Mouse (Mus musculus) midbrain, embryonic 15.5 days (tissue): ENCODE data around the gene Gm45837. TPM values are rescaled to one million over a fixed set of nuclear protein-coding genes. Genes with fewer than 3 reads are reported as not detected.

Experiments used
- ATAC-seq: fragments of 200-750 bp; cut with Nextera tagmentation; replicated peaks from 2 replicates; pipeline ENCODE4 v1.8.0; 2017; ENCODE audit warnings: moderate TSS enrichment
- H3K27ac ChIP-seq: fragments of 300-500 bp; sonication (generic); 2 replicates; pipeline ENCODE4 v1.5.1; 2015; ENCODE audit warnings: mild to moderate bottlenecking, inconsistent platforms
- H3K27me3 ChIP-seq: fragments of 300-500 bp; sonication (generic); replicated peaks from 2 replicates; pipeline ENCODE4 v1.6.1; 2015; ENCODE audit warnings: inconsistent platforms
- H3K36me3 ChIP-seq: fragments of 300-500 bp; sonication (generic); replicated peaks from 2 replicates; pipeline ENCODE4 v1.6.1; 2015; ENCODE audit warnings: inconsistent platforms
- H3K4me1 ChIP-seq: fragments of 300-500 bp; sonication (generic); 2 replicates; pipeline ENCODE4 v1.6.1; 2015; ENCODE audit warnings: inconsistent platforms
- H3K4me2 ChIP-seq: fragments of 300-500 bp; sonication (generic); 2 replicates; pipeline ENCODE4 v1.6.1; 2015; ENCODE audit warnings: inconsistent platforms, mild to moderate bottlenecking, moderate library complexity
- H3K4me3 ChIP-seq: fragments of 300-500 bp; sonication (generic); 2 replicates; pipeline ENCODE4 v1.5.1; 2015; ENCODE audit warnings: mild to moderate bottlenecking, inconsistent platforms
- H3K9ac ChIP-seq: fragments of 300-500 bp; sonication (generic); 2 replicates; pipeline ENCODE4 v1.6.1; 2015; ENCODE audit warnings: mild to moderate bottlenecking, inconsistent platforms
- H3K9me3 ChIP-seq: fragments of 300-500 bp; sonication (generic); 2 replicates; pipeline ENCODE4 v1.6.1; 2016; ENCODE audit warnings: inconsistent platforms
- WGBS: fragments of 180-500 bp; shearing (Covaris S2); methylation state at CpG from one replicate; pipeline ENCODE4 v1.1.7; 2015; ENCODE audit warnings: mixed read lengths; 5-methylcytosine and 5-hydroxymethylcytosine counted together
- polyA plus RNA-seq: library from polyadenylated mRNA; unstranded; fragments of >200 nt; fragmentation: Nextera tagmentation; extraction: Ambion mirVana; gene quantifications from 2 replicates; pipeline ENCODE4 v1.2.1, GENCODE M21; 2015

The Gm45837 gene
- polyA plus RNA-seq, 1 experiment from 2014 or later, result not detected

GRCm38 (mm10) chr7:101476028-101476427 is 65.3 kb downstream of the Gm45837 start:
- Histone ChIP-seq H3K9ac (no peak overlapping the region), H3K27me3 (no peaks in the 10 kb centered on the region), H3K9me3 (no peaks in the 10 kb centered on the region), H3K27ac (no peak overlapping the region), H3K4me2 (no peak overlapping the region), H3K36me3 (no peaks in the 10 kb centered on the region), H3K4me1 (no peaks in the 10 kb centered on the region), H3K4me3 (no peak overlapping the region)
- 84% methylated on average over 3 of the region's 3 CpGs for WGBS
- no peak for ATAC-seq

- H3K27me3 ChIP-seq, result no peaks in the 10 kb centered on the region
- H3K27ac ChIP-seq, result no peak overlapping the region
- H3K4me2 ChIP-seq, result no peak overlapping the region
- H3K9me3 ChIP-seq, result no peaks in the 10 kb centered on the region
- no peak overlapping the region for H3K9ac ChIP-seq
- H3K4me1 ChIP-seq, result no peaks in the 10 kb centered on the region
- 79% methylated on average over 4 of the region's 4 CpGs for WGBS
- H3K36me3 ChIP-seq, result no peaks in the 10 kb centered on the region
- no peak overlapping the region for H3K4me3 ChIP-seq
- ATAC-seq, result no peak
These were observed 65.8 kb downstream of the Gm45837 start for GRCm38 (mm10) chr7:101476493-101476892.

GRCm38 (mm10) chr7:101477200-101477599 is 66.5 kb downstream of the Gm45837 start:
- no peak for ATAC-seq
- H3K27ac ChIP-seq, result no peak overlapping the region
- H3K4me3 ChIP-seq, result no peak overlapping the region
- no peaks in the 10 kb centered on the region for H3K4me1 ChIP-seq
- no peak overlapping the region for H3K9ac ChIP-seq
- no peaks in the 10 kb centered on the region for H3K9me3 ChIP-seq
- H3K36me3 ChIP-seq, result no peaks in the 10 kb centered on the region
- 56% methylated on average over 5 of the region's 5 CpGs for WGBS
- no peaks in the 10 kb centered on the region for H3K27me3 ChIP-seq
- H3K4me2 ChIP-seq, result no peak overlapping the region

- Histone ChIP-seq H3K4me1 (no peaks in the 10 kb centered on the region), H3K36me3 (no peaks in the 10 kb centered on the region), H3K4me3 (no peak overlapping the region), H3K9ac (no peak overlapping the region), H3K27ac (no peak overlapping the region), H3K9me3 (no peaks in the 10 kb centered on the region), H3K27me3 (no peaks in the 10 kb centered on the region), H3K4me2 (no peak overlapping the region)
- WGBS, result 72% methylated on average over 5 of the region's 5 CpGs
- no peak for ATAC-seq
These were observed 67.4 kb downstream of the Gm45837 start for GRCm38 (mm10) chr7:101478099-101478498.

- no peaks in the 10 kb centered on the region for H3K4me1 ChIP-seq
- no peak overlapping the region for H3K4me3 ChIP-seq
- no peak overlapping the region for H3K27ac ChIP-seq
- no peaks in the 10 kb centered on the region for H3K9me3 ChIP-seq
- ATAC-seq, result no peak
- no peak overlapping the region for H3K9ac ChIP-seq
- no peaks in the 10 kb centered on the region for H3K27me3 ChIP-seq
- no peak overlapping the region for H3K4me2 ChIP-seq
- no peaks in the 10 kb centered on the region for H3K36me3 ChIP-seq
- 73% methylated on average over 4 of the region's 4 CpGs for WGBS
These were observed 69.2 kb downstream of the Gm45837 start for GRCm38 (mm10) chr7:101479841-101480240.

- H3K4me3 ChIP-seq, result no peak overlapping the region
- H3K4me2 ChIP-seq, result no peak overlapping the region
- 51% methylated on average over 6 of the region's 6 CpGs for WGBS
These were observed 70.0 kb downstream of the Gm45837 start for GRCm38 (mm10) chr7:101480671-101481070.

GRCm38 (mm10) chr7:101481872-101482498 is 71.3 kb downstream of the Gm45837 start:
- no peak overlapping the region for H3K27ac ChIP-seq
- H3K4me2 ChIP-seq, result no peak overlapping the region
- H3K4me3 ChIP-seq, result no peak overlapping the region
- no peaks in the 10 kb centered on the region for H3K27me3 ChIP-seq
- 76% methylated on average over 8 of the region's 8 CpGs for WGBS
- no peaks in the 10 kb centered on the region for H3K9me3 ChIP-seq
- H3K4me1 ChIP-seq, result no peaks in the 10 kb centered on the region
- H3K36me3 ChIP-seq, result no peaks in the 10 kb centered on the region
- H3K9ac ChIP-seq, result no peak overlapping the region
- no peak for ATAC-seq

More at GRCm38 (mm10) chr7:101480671-101481070, 70.0 kb downstream of the Gm45837 start:
- Histone ChIP-seq H3K27ac (no peak overlapping the region), H3K27me3 (no peaks in the 10 kb centered on the region), H3K9me3 (no peaks in the 10 kb centered on the region), H3K4me1 (no peaks in the 10 kb centered on the region), H3K36me3 (no peaks in the 10 kb centered on the region), H3K9ac (no peak overlapping the region)
- no peak for ATAC-seq

GRCm38 (mm10) chr7:101482499-101483081 is 71.9 kb downstream of the Gm45837 start:
- Histone ChIP-seq H3K9me3 (no peaks in the 10 kb centered on the region), H3K36me3 (no peaks in the 10 kb centered on the region), H3K4me2 (no peak overlapping the region), H3K27ac (no peak overlapping the region), H3K4me3 (no peak overlapping the region), H3K9ac (no peak overlapping the region), H3K4me1 (no peaks in the 10 kb centered on the region), H3K27me3 (no peaks in the 10 kb centered on the region)
- WGBS, result 80% methylated on average over 9 of the region's 9 CpGs
- ATAC-seq, result 0 out of 2 replicates have a peak, but pooled peaks have one; percentile 37

GRCm38 (mm10) chr7:101483498-101484115 is 72.9 kb downstream of the Gm45837 start:
- no peaks in the 10 kb centered on the region for H3K27me3 ChIP-seq
- no peak for ATAC-seq
- no peak overlapping the region for H3K9ac ChIP-seq
- no peak overlapping the region for H3K4me3 ChIP-seq
- no peaks in the 10 kb centered on the region for H3K36me3 ChIP-seq
- H3K4me1 ChIP-seq, result no peaks in the 10 kb centered on the region
- H3K4me2 ChIP-seq, result no peak overlapping the region
- H3K27ac ChIP-seq, result no peak overlapping the region
- 75% methylated on average over 9 of the region's 9 CpGs for WGBS
- H3K9me3 ChIP-seq, result no peaks in the 10 kb centered on the region

- Histone ChIP-seq H3K27ac (no peak overlapping the region), H3K9ac (no peak overlapping the region), H3K4me2 (no peak overlapping the region), H3K4me1 (no peaks in the 10 kb centered on the region), H3K4me3 (no peak overlapping the region), H3K27me3 (no peaks in the 10 kb centered on the region), H3K36me3 (no peaks in the 10 kb centered on the region), H3K9me3 (no peaks in the 10 kb centered on the region)
- no peak for ATAC-seq
- 76% methylated on average over 5 of the region's 5 CpGs for WGBS
These were observed 76.4 kb downstream of the Gm45837 start for GRCm38 (mm10) chr7:101487102-101487501.

GRCm38 (mm10) chr7:101490952-101491351 is 80.3 kb downstream of the Gm45837 start:
- Histone ChIP-seq H3K36me3 (no peaks in the 10 kb centered on the region), H3K4me2 (no peak overlapping the region), H3K27ac (no peak overlapping the region), H3K4me1 (no peaks in the 10 kb centered on the region), H3K4me3 (no peak overlapping the region), H3K9ac (no peak overlapping the region), H3K27me3 (no peaks in the 10 kb centered on the region), H3K9me3 (no peaks in the 10 kb centered on the region)
- no peak for ATAC-seq
- WGBS, result 50% methylated on average over 4 of the region's 4 CpGs

GRCm38 (mm10) chr7:101498385-101498784 is 87.7 kb downstream of the Gm45837 start:
- no peak for ATAC-seq
- Histone ChIP-seq H3K27me3 (peaks cover under 1% of the 10 kb centered on the region; the same call in 1 of the 2 replicates), H3K27ac (no peak overlapping the region), H3K9ac (no peak overlapping the region), H3K36me3 (no peaks in the 10 kb centered on the region), H3K4me3 (no peak overlapping the region), H3K4me1 (no peaks in the 10 kb centered on the region; the same call in 1 of the 2 replicates), H3K4me2 (no peak overlapping the region), H3K9me3 (no peaks in the 10 kb centered on the region)
- WGBS, result 83% methylated on average over 3 of the region's 3 CpGs

GRCm38 (mm10) chr7:101499251-101499650 is 88.6 kb downstream of the Gm45837 start:
- H3K9me3 ChIP-seq, result no peaks in the 10 kb centered on the region
- no peak for ATAC-seq
- 50% methylated on average over 10 of the region's 10 CpGs for WGBS

More at GRCm38 (mm10) chr7:101499251-101499650, 88.6 kb downstream of the Gm45837 start:
- no peak overlapping the region for H3K27ac ChIP-seq
- peaks cover 9% of the 10 kb centered on the region for H3K27me3 ChIP-seq
- H3K36me3 ChIP-seq, result no peaks in the 10 kb centered on the region
- peaks cover under 1% of the 10 kb centered on the region; the same call in 1 of the 2 replicates for H3K4me1 ChIP-seq
- no peak overlapping the region for H3K9ac ChIP-seq
- no peak overlapping the region for H3K4me2 ChIP-seq
- H3K4me3 ChIP-seq, result no peak overlapping the region
